ENCODE assay signal across 14 mouse cellular contexts in genomic region chr3:32658401-32658800, GRCm38 (mm10). TPM values are rescaled to one million over a fixed set of nuclear protein-coding genes. Genes with fewer than 3 reads are reported as not detected.
DNase-seq lines count a peak whose midpoint lies in the region; ATAC-seq lines count a peak whose summit lies in the region.
"Had no signal": no experiment of that assay in that cellular context is flagged by ENCODE, and none has a peak within 500 bp of the region (broad histone marks: within the 10 kb centered on the region; RNA-seq: fewer than 3 reads in every experiment).

No protein-coding gene starts in this region.

- peak overlapping the region; percentile 17 for H3K27ac ChIP-seq in heart, embryonic 10.5 days
- no peak overlapping the region for H3K27ac ChIP-seq in lung, embryonic 16.5 days (ENCODE audit: low read length)
- H3K27ac ChIP-seq in liver, embryonic 15.5 days (replicated peaks) = no peak overlapping the region
- H3K27ac ChIP-seq in midbrain, embryonic 13.5 days = no peak overlapping the region
- H3K27ac ChIP-seq: embryonic facial prominence, embryonic 10.5 days; hindbrain, embryonic 15.5 days; midbrain, embryonic 10.5 days had no signal

- intact Hi-C loops in heart, postnatal 25 days (cut with DNase I) = loop anchor here (5.0 kb wide), 1 partner anchor 46 kb away; no protein-coding TSS in a partner anchor

- H3K4me2 ChIP-seq in lung, embryonic 16.5 days (ENCODE audit: low read depth, low read length) = peak overlapping the region; percentile 49
- H3K4me2 ChIP-seq in liver, embryonic 15.5 days = peak overlapping the region; percentile 48
- no peak overlapping the region for H3K4me2 ChIP-seq in midbrain, embryonic 13.5 days (replicated peaks)
- H3K4me2 ChIP-seq: hindbrain, embryonic 15.5 days had no signal

- H3K36me3 ChIP-seq in heart, embryonic 10.5 days = no peaks in the 10 kb centered on the region
- no peaks in the 10 kb centered on the region for H3K36me3 ChIP-seq in lung, embryonic 16.5 days (ENCODE audit: control insufficient read depth, insufficient read depth, low read length)
- H3K36me3 ChIP-seq in liver, embryonic 15.5 days (replicated peaks) = no peaks in the 10 kb centered on the region
- no peaks in the 10 kb centered on the region for H3K36me3 ChIP-seq in midbrain, embryonic 13.5 days
- H3K36me3 ChIP-seq: embryonic facial prominence, embryonic 10.5 days; hindbrain, embryonic 15.5 days; midbrain, embryonic 10.5 days had no signal

- peaks cover 10% of the 10 kb centered on the region; the same call in 1 of the 2 replicates for H3K4me1 ChIP-seq in heart, embryonic 10.5 days
- peaks cover 14% of the 10 kb centered on the region; the same call in 1 of the 2 replicates for H3K4me1 ChIP-seq in lung, embryonic 16.5 days (replicated peaks; ENCODE audit: control insufficient read depth, insufficient read depth, low read length)
- peaks cover 9% of the 10 kb centered on the region; the same call in 1 of the 2 replicates for H3K4me1 ChIP-seq in liver, embryonic 15.5 days (replicated peaks)
- H3K4me1 ChIP-seq in midbrain, embryonic 13.5 days (replicated peaks) = no peaks in the 10 kb centered on the region
- H3K4me1 ChIP-seq: hindbrain, embryonic 15.5 days had no signal

- H3K9ac ChIP-seq in lung, embryonic 16.5 days (ENCODE audit: low read length) = peak overlapping the region; percentile 40
- H3K9ac ChIP-seq in liver, embryonic 15.5 days = no peak overlapping the region
- no peak overlapping the region for H3K9ac ChIP-seq in midbrain, embryonic 13.5 days (replicated peaks)
- H3K9ac ChIP-seq: hindbrain, embryonic 15.5 days had no signal

- no peak for DNase-seq in heart, embryonic 10.5 days (ENCODE audit: low spot score)
- no peak for DNase-seq in heart, postnatal 25 days (ENCODE audit: low spot score)
- no peak for DNase-seq in lung, postnatal 14 days
- no peak for DNase-seq in urinary bladder, adult 18-20 months (ENCODE audit: low spot score in 2 of 2)
- no peak for DNase-seq in adrenal gland, adult (ENCODE audit: inconsistent age in 2 of 2, low spot score in 1 of 2)
- DNase-seq: cerebellum, postnatal 25 days; kidney, adult 9 months had no signal

- peak overlapping the region; percentile 53 for H3K4me3 ChIP-seq in heart, embryonic 10.5 days
- H3K4me3 ChIP-seq in lung, embryonic 16.5 days (ENCODE audit: low read length) = no peak overlapping the region; the same call in 1 of the 2 replicates
- no peak overlapping the region for H3K4me3 ChIP-seq in liver, embryonic 15.5 days (replicated peaks)
- no peak overlapping the region for H3K4me3 ChIP-seq in midbrain, embryonic 13.5 days (replicated peaks)
- H3K4me3 ChIP-seq: embryonic facial prominence, embryonic 10.5 days; hindbrain, embryonic 15.5 days; midbrain, embryonic 10.5 days; myocyte had no signal

- H3K9me3 ChIP-seq in heart, embryonic 10.5 days = no peaks in the 10 kb centered on the region
- H3K9me3 ChIP-seq in lung, embryonic 16.5 days (ENCODE audit: control insufficient read depth, low read length) = 0 out of 2 replicates have a peak, but pooled peaks cover 2% of the 10 kb centered on the region
- H3K9me3 ChIP-seq in liver, embryonic 15.5 days (replicated peaks) = no peaks in the 10 kb centered on the region
- H3K9me3 ChIP-seq in midbrain, embryonic 13.5 days = no peaks in the 10 kb centered on the region
- H3K9me3 ChIP-seq: embryonic facial prominence, embryonic 10.5 days; hindbrain, embryonic 15.5 days; midbrain, embryonic 10.5 days had no signal

- WGBS in heart, embryonic 10.5 days = 49% methylated on average over 7 of the region's 7 CpGs
- WGBS in lung, embryonic 16.5 days = 49% methylated on average over 7 of the region's 7 CpGs
- WGBS in liver, embryonic 15.5 days (ENCODE audit: insufficient replicate concordance) = 40% methylated on average over 7 of the region's 7 CpGs
- 81% methylated on average over 7 of the region's 7 CpGs for WGBS in midbrain, embryonic 13.5 days

- H3K27me3 ChIP-seq in heart, embryonic 10.5 days (ENCODE audit: insufficient read depth, poor library complexity, severe bottlenecking) = no peaks in the 10 kb centered on the region
- no peaks in the 10 kb centered on the region for H3K27me3 ChIP-seq in lung, embryonic 16.5 days (ENCODE audit: control insufficient read depth, insufficient read depth, low read depth, low read length)
- H3K27me3 ChIP-seq in liver, embryonic 15.5 days = no peaks in the 10 kb centered on the region
- H3K27me3 ChIP-seq in midbrain, embryonic 13.5 days = no peaks in the 10 kb centered on the region
- H3K27me3 ChIP-seq: hindbrain, embryonic 15.5 days had no signal

- ATAC-seq in lung, embryonic 16.5 days (ENCODE audit: low read depth) = no peak
- ATAC-seq in liver, embryonic 15.5 days (ENCODE audit: insufficient read depth) = no peak
- no peak for ATAC-seq in midbrain, embryonic 13.5 days

RNA-seq across cellular contexts. Expression of gene Gnb4, which starts 42.0 kb away (rescaled TPM):
- 57.9 and 59.5 TPM in 2 replicates for polyA plus RNA-seq in heart, embryonic 10.5 days (2016; fragmentation: Nextera tagmentation; extraction: Ambion mirVana)
- total RNA-seq in heart, postnatal 25 days (2021) = 10 to 100 TPM; 13.9 to 18.5 TPM
- 83.1 and 89.1 TPM in 2 replicates for polyA plus RNA-seq in lung, embryonic 16.5 days (2015; fragmentation: Nextera tagmentation; extraction: Ambion mirVana)
- polyA plus RNA-seq in liver, embryonic 15.5 days (2015; fragmentation: Nextera tagmentation; extraction: Ambion mirVana) = 7.7 and 8.1 TPM in 2 replicates
- 53.5 and 55.5 TPM in 2 replicates for polyA plus RNA-seq in midbrain, embryonic 13.5 days (2015; fragmentation: Nextera tagmentation; extraction: Ambion mirVana)

RNA-seq across cellular contexts. Expression of gene Actl6a, which starts 47.7 kb away (rescaled TPM):
- 131 and 187 TPM in 2 replicates for polyA plus RNA-seq in heart, embryonic 10.5 days (2016; fragmentation: Nextera tagmentation; extraction: Ambion mirVana)
- 10 to 100 TPM; 22.3 to 22.6 TPM for total RNA-seq in heart, postnatal 25 days (2021)
- polyA plus RNA-seq in lung, embryonic 16.5 days (2015; fragmentation: Nextera tagmentation; extraction: Ambion mirVana) = 152 and 155 TPM in 2 replicates
- polyA plus RNA-seq in liver, embryonic 15.5 days (2015; fragmentation: Nextera tagmentation; extraction: Ambion mirVana) = 75.5 and 78.2 TPM in 2 replicates
- polyA plus RNA-seq in midbrain, embryonic 13.5 days (2015; fragmentation: Nextera tagmentation; extraction: Ambion mirVana) = 149 TPM in 2 replicates
